Mouse (Mus musculus) forebrain, embryonic 15.5 days (tissue): ENCODE results near the gene Nt5c2. TPM values are rescaled to one million over a fixed set of nuclear protein-coding genes. Genes with fewer than 3 reads are reported as not detected.

ENCODE experiments used
- ATAC-seq: fragments of 200-750 bp; cut with Nextera tagmentation; replicated peaks from 2 replicates; pipeline ENCODE4 v1.8.0; 2017; ENCODE audit warnings: mild to moderate bottlenecking, moderate TSS enrichment, moderate library complexity
- H3K27ac ChIP-seq: fragments of 300-500 bp; sonication (generic); replicated peaks from 2 replicates; pipeline ENCODE4 v1.5.1; 2015; ENCODE audit warnings: mild to moderate bottlenecking, inconsistent platforms
- H3K27me3 ChIP-seq: fragments of 300-500 bp; sonication (generic); 2 replicates; pipeline ENCODE4 v1.6.1; 2015; ENCODE audit warnings: inconsistent platforms
- H3K36me3 ChIP-seq: fragments of 300-500 bp; sonication (generic); 2 replicates; pipeline ENCODE4 v1.6.1; 2015; ENCODE audit warnings: mild to moderate bottlenecking, inconsistent platforms
- H3K4me1 ChIP-seq: fragments of 300-500 bp; sonication (generic); 2 replicates; pipeline ENCODE4 v1.6.1; 2015; ENCODE audit warnings: inconsistent platforms
- H3K4me2 ChIP-seq: fragments of 300-500 bp; sonication (generic); replicated peaks from 2 replicates; pipeline ENCODE4 v1.6.1; 2015; ENCODE audit warnings: mild to moderate bottlenecking, inconsistent platforms
- H3K4me3 ChIP-seq: fragments of 300-500 bp; sonication (generic); 2 replicates; pipeline ENCODE4 v1.5.1; 2015; ENCODE audit warnings: mild to moderate bottlenecking, inconsistent platforms
- H3K9ac ChIP-seq: fragments of 300-500 bp; sonication (generic); replicated peaks from 2 replicates; pipeline ENCODE4 v1.6.1; 2015; ENCODE audit warnings: mild to moderate bottlenecking, inconsistent platforms
- H3K9me3 ChIP-seq: fragments of 300-500 bp; sonication (generic); 2 replicates; pipeline ENCODE4 v1.6.1; 2016; ENCODE audit warnings: inconsistent platforms
- WGBS: fragments of 180-500 bp; shearing (Covaris S2); methylation state at CpG from one replicate; pipeline ENCODE4 v1.1.7; 2015; ENCODE audit warnings: mixed read lengths; 5-methylcytosine and 5-hydroxymethylcytosine counted together
- polyA plus RNA-seq: library from polyadenylated mRNA; unstranded; fragments of >200 nt; fragmentation: Nextera tagmentation; extraction: Ambion mirVana; gene quantifications from 2 replicates; pipeline ENCODE4 v1.2.1, GENCODE M21; 2015

Gene Nt5c2
- polyA plus RNA-seq, 1 experiment from 2014 or later: 78.2 TPM

GRCm38 (mm10) chr19:47036596-47036995, 21.6 kb upstream of the Nt5c2 start:
- WGBS: 90% methylated on average over 3 of the region's 3 CpGs
- no peaks in the 10 kb centered on the region for H3K9me3 ChIP-seq
- no peak overlapping the region for H3K27ac ChIP-seq
- no peak overlapping the region for H3K9ac ChIP-seq
- no peak overlapping the region for H3K4me2 ChIP-seq
- H3K36me3 ChIP-seq: peaks cover 66% of the 10 kb centered on the region
- H3K4me3 ChIP-seq: no peak overlapping the region
- no peak for ATAC-seq
- H3K4me1 ChIP-seq: no peaks in the 10 kb centered on the region
- no peaks in the 10 kb centered on the region for H3K27me3 ChIP-seq

GRCm38 (mm10) chr19:47034916-47035315, 20.0 kb upstream of the Nt5c2 start:
- Histone ChIP-seq H3K9me3 (no peaks in the 10 kb centered on the region), H3K27ac (no peak overlapping the region), H3K36me3 (peaks cover 56% of the 10 kb centered on the region), H3K27me3 (no peaks in the 10 kb centered on the region), H3K4me3 (no peak overlapping the region), H3K9ac (no peak overlapping the region), H3K4me1 (no peaks in the 10 kb centered on the region), H3K4me2 (no peak overlapping the region)
- WGBS: 94% methylated on average over 4 of the region's 4 CpGs
- no peak for ATAC-seq

GRCm38 (mm10) chr19:47031770-47032169, 16.8 kb upstream of the Nt5c2 start:
- Histone ChIP-seq H3K36me3 (peaks cover 31% of the 10 kb centered on the region), H3K4me2 (no peak overlapping the region), H3K9me3 (no peaks in the 10 kb centered on the region), H3K27me3 (no peaks in the 10 kb centered on the region), H3K4me3 (no peak overlapping the region), H3K4me1 (no peaks in the 10 kb centered on the region), H3K9ac (no peak overlapping the region), H3K27ac (0 out of 2 replicates have a peak overlapping the region, but pooled peaks have one; percentile 19)
- no peak for ATAC-seq
- WGBS: 81% methylated on average over 6 of the region's 6 CpGs

- H3K36me3 ChIP-seq: peaks cover 39% of the 10 kb centered on the region
- no peaks in the 10 kb centered on the region for H3K27me3 ChIP-seq
- H3K27ac ChIP-seq: no peak overlapping the region
- no peaks in the 10 kb centered on the region for H3K9me3 ChIP-seq
- H3K9ac ChIP-seq: no peak overlapping the region
- ATAC-seq: no peak
- no peak overlapping the region for H3K4me3 ChIP-seq
- H3K4me1 ChIP-seq: no peaks in the 10 kb centered on the region
- H3K4me2 ChIP-seq: no peak overlapping the region
- 68% methylated on average over 9 of the region's 9 CpGs for WGBS
These were observed 14.8 kb upstream of the Nt5c2 start for GRCm38 (mm10) chr19:47029796-47030195.

GRCm38 (mm10) chr19:47026513-47026912, 11.6 kb upstream of the Nt5c2 start:
- ATAC-seq: no peak
- Histone ChIP-seq H3K9me3 (no peaks in the 10 kb centered on the region), H3K36me3 (peaks cover 53% of the 10 kb centered on the region), H3K4me2 (no peak overlapping the region), H3K27ac (no peak overlapping the region), H3K9ac (no peak overlapping the region), H3K4me3 (no peak overlapping the region), H3K4me1 (no peaks in the 10 kb centered on the region), H3K27me3 (no peaks in the 10 kb centered on the region)
- 89% methylated on average over 4 of the region's 4 CpGs for WGBS

GRCm38 (mm10) chr19:47024954-47025353, 10.0 kb upstream of the Nt5c2 start:
- ATAC-seq: no peak
- Histone ChIP-seq H3K9ac (no peak overlapping the region), H3K27me3 (no peaks in the 10 kb centered on the region), H3K4me3 (no peak overlapping the region), H3K4me2 (no peak overlapping the region), H3K36me3 (peaks cover 63% of the 10 kb centered on the region), H3K27ac (no peak overlapping the region), H3K4me1 (peaks cover 1% of the 10 kb centered on the region; the same call in 1 of the 2 replicates), H3K9me3 (no peaks in the 10 kb centered on the region)
- WGBS: 88% methylated on average over 10 of the region's 10 CpGs

GRCm38 (mm10) chr19:47023546-47023945, 8.6 kb upstream of the Nt5c2 start:
- WGBS: 92% methylated on average over 13 of the region's 13 CpGs
- H3K9me3 ChIP-seq: no peaks in the 10 kb centered on the region
- no peak for ATAC-seq
- H3K27me3 ChIP-seq: no peaks in the 10 kb centered on the region
- H3K9ac ChIP-seq: no peak overlapping the region
- no peak overlapping the region for H3K4me3 ChIP-seq
- peaks cover 63% of the 10 kb centered on the region for H3K36me3 ChIP-seq
- H3K4me1 ChIP-seq: peaks cover 14% of the 10 kb centered on the region
- no peak overlapping the region for H3K27ac ChIP-seq
- no peak overlapping the region for H3K4me2 ChIP-seq

- Histone ChIP-seq H3K4me3 (no peak overlapping the region), H3K4me1 (peaks cover 20% of the 10 kb centered on the region), H3K36me3 (peaks cover 63% of the 10 kb centered on the region), H3K9ac (no peak overlapping the region), H3K9me3 (no peaks in the 10 kb centered on the region), H3K4me2 (no peak overlapping the region), H3K27me3 (peaks cover under 1% of the 10 kb centered on the region; the same call in 1 of the 2 replicates), H3K27ac (no peak overlapping the region)
- ATAC-seq: no peak
- 78% methylated on average over 4 of the region's 4 CpGs for WGBS
These were observed 7.8 kb upstream of the Nt5c2 start for GRCm38 (mm10) chr19:47022709-47023108.

- Histone ChIP-seq H3K9me3 (no peaks in the 10 kb centered on the region), H3K9ac (peak overlapping the region; percentile 55; the same call in 1 of the 2 replicates), H3K4me2 (peak overlapping the region; percentile 80), H3K4me1 (peaks cover 28% of the 10 kb centered on the region), H3K4me3 (peak overlapping the region; percentile 56), H3K36me3 (peaks cover 37% of the 10 kb centered on the region), H3K27me3 (peaks cover 10% of the 10 kb centered on the region; the same call in 1 of the 2 replicates), H3K27ac (peak overlapping the region; percentile 31; the same call in 1 of the 2 replicates)
- 21% methylated on average over 6 of the region's 6 CpGs for WGBS
- ATAC-seq: no peak
These were observed 4.4 kb upstream of the Nt5c2 start for GRCm38 (mm10) chr19:47019326-47019725.

- Histone ChIP-seq H3K9ac (peak overlapping the region; percentile 55), H3K36me3 (peaks cover 28% of the 10 kb centered on the region), H3K4me1 (peaks cover 31% of the 10 kb centered on the region), H3K27ac (peak overlapping the region; percentile 70), H3K27me3 (peaks cover 16% of the 10 kb centered on the region; the same call in 1 of the 2 replicates), H3K4me3 (peak overlapping the region; percentile 56), H3K9me3 (no peaks in the 10 kb centered on the region), H3K4me2 (peak overlapping the region; percentile 80)
- WGBS: 19% methylated on average over 2 of the region's 2 CpGs
- no peak for ATAC-seq
These were observed 3.4 kb upstream of the Nt5c2 start for GRCm38 (mm10) chr19:47018330-47018729.

GRCm38 (mm10) chr19:47017831-47018230, 2.9 kb upstream of the Nt5c2 start:
- 2% methylated on average over 3 of the region's 3 CpGs for WGBS
- Histone ChIP-seq H3K27me3 (peaks cover 21% of the 10 kb centered on the region; the same call in 1 of the 2 replicates), H3K4me3 (peak overlapping the region; percentile 56), H3K4me2 (peak overlapping the region; percentile 80), H3K36me3 (peaks cover 23% of the 10 kb centered on the region), H3K9ac (peak overlapping the region; percentile 55), H3K9me3 (no peaks in the 10 kb centered on the region), H3K4me1 (peaks cover 36% of the 10 kb centered on the region), H3K27ac (peak overlapping the region; percentile 70)
- no peak for ATAC-seq

GRCm38 (mm10) chr19:47016487-47016886, 1.5 kb upstream of the Nt5c2 start:
- under 1% methylated on average over 15 of the region's 15 CpGs for WGBS
- peaks cover 36% of the 10 kb centered on the region for H3K4me1 ChIP-seq
- H3K36me3 ChIP-seq: peaks cover 10% of the 10 kb centered on the region; the same call in 1 of the 2 replicates
- H3K27me3 ChIP-seq: peaks cover 21% of the 10 kb centered on the region; the same call in 1 of the 2 replicates
- no peak for ATAC-seq
- peak overlapping the region; percentile 56 for H3K4me3 ChIP-seq
- no peak overlapping the region for H3K27ac ChIP-seq
- peak overlapping the region; percentile 80 for H3K4me2 ChIP-seq
- H3K9me3 ChIP-seq: no peaks in the 10 kb centered on the region
- H3K9ac ChIP-seq: peak overlapping the region; percentile 69

GRCm38 (mm10) chr19:47015965-47016364, 1.0 kb upstream of the Nt5c2 start:
- H3K36me3 ChIP-seq: peaks cover 6% of the 10 kb centered on the region; the same call in 1 of the 2 replicates
- peak overlapping the region; percentile 56 for H3K4me3 ChIP-seq
- H3K27ac ChIP-seq: peak overlapping the region; percentile 93
- no peaks in the 10 kb centered on the region for H3K9me3 ChIP-seq
- peak overlapping the region; percentile 69 for H3K9ac ChIP-seq
- no peak for ATAC-seq
- peaks cover 21% of the 10 kb centered on the region; the same call in 1 of the 2 replicates for H3K27me3 ChIP-seq
- WGBS: under 1% methylated on average over 9 of the region's 9 CpGs
- H3K4me2 ChIP-seq: peak overlapping the region; percentile 80
- peaks cover 36% of the 10 kb centered on the region for H3K4me1 ChIP-seq
